Mouse (Mus musculus) limb, embryonic 10.5 days (tissue): ENCODE data around the gene Hpcal1. TPM values are rescaled to one million over a fixed set of nuclear protein-coding genes. Genes with fewer than 3 reads are reported as not detected.

Experiments used
- DNase-seq: peaks from one replicate; pipeline ENCODE4 v3.0.0-alpha.2; 2017; ENCODE audit warnings: low spot score
- H3K27ac ChIP-seq: fragments of 300-500 bp; sonication (generic); 2 replicates; pipeline ENCODE4 v1.5.1; 2016; ENCODE audit warnings: mild to moderate bottlenecking
- H3K27me3 ChIP-seq: fragments of 300-500 bp; sonication (generic); 2 replicates; pipeline ENCODE4 v1.6.1; 2016; ENCODE audit warnings: low read depth, mild to moderate bottlenecking; ENCODE audit not compliant: poor library complexity, severe bottlenecking
- H3K36me3 ChIP-seq: fragments of 300-500 bp; sonication (generic); 2 replicates; pipeline ENCODE4 v1.6.1; 2016; ENCODE audit warnings: mild to moderate bottlenecking, moderate library complexity
- H3K4me1 ChIP-seq: fragments of 300-500 bp; sonication (generic); 2 replicates; pipeline ENCODE4 v1.6.1; 2016
- H3K4me3 ChIP-seq: fragments of 300-500 bp; sonication (generic); 2 replicates; pipeline ENCODE4 v1.5.1; 2016; ENCODE audit warnings: mild to moderate bottlenecking, moderate library complexity
- H3K9me3 ChIP-seq: fragments of 300-500 bp; sonication (generic); replicated peaks from 2 replicates; pipeline ENCODE4 v1.6.1; 2016; ENCODE audit warnings: mild to moderate bottlenecking
- WGBS: fragments of 180-500 bp; shearing (Covaris S2); methylation state at CpG from one replicate; pipeline ENCODE4 v1.1.7; 2016; 5-methylcytosine and 5-hydroxymethylcytosine counted together
- polyA plus RNA-seq: library from polyadenylated mRNA; unstranded; fragments of >200 nt; fragmentation: Nextera tagmentation; extraction: Ambion mirVana; gene quantifications from 2 replicates; pipeline ENCODE4 v1.2.1, GENCODE M21; 2016

Hpcal1 gene
- polyA plus RNA-seq, 1 experiment from 2014 or later, result 34.2 TPM

- no peak for DNase-seq
- Histone ChIP-seq H3K27ac (peak overlapping the region; percentile 89), H3K4me3 (peak overlapping the region; percentile 83), H3K4me1 (peaks cover 62% of the 10 kb centered on the region), H3K27me3 (no peaks in the 10 kb centered on the region), H3K36me3 (no peaks in the 10 kb centered on the region), H3K9me3 (no peaks in the 10 kb centered on the region)
- WGBS, result 46% methylated on average over 5 of the region's 5 CpGs
Measured at GRCm38 (mm10) chr12:17692356-17692755, 1.7 kb downstream of the Hpcal1 start.

- Histone ChIP-seq H3K27me3 (no peaks in the 10 kb centered on the region), H3K27ac (no peak overlapping the region), H3K4me3 (no peak overlapping the region), H3K4me1 (peaks cover 64% of the 10 kb centered on the region), H3K36me3 (no peaks in the 10 kb centered on the region), H3K9me3 (no peaks in the 10 kb centered on the region)
- 68% methylated on average over 4 of the region's 4 CpGs for WGBS
- no peak for DNase-seq
Measured at GRCm38 (mm10) chr12:17692953-17693352, 2.3 kb downstream of the Hpcal1 start.

- H3K9me3 ChIP-seq, result no peaks in the 10 kb centered on the region
- H3K4me1 ChIP-seq, result peaks cover 70% of the 10 kb centered on the region
- no peaks in the 10 kb centered on the region for H3K27me3 ChIP-seq
- H3K36me3 ChIP-seq, result no peaks in the 10 kb centered on the region
- DNase-seq, result no peak
- peak overlapping the region; percentile 22; the same call in 1 of the 2 replicates for H3K27ac ChIP-seq
- 74% methylated on average over 1 of the region's 1 CpGs for WGBS
- no peak overlapping the region for H3K4me3 ChIP-seq
Measured at GRCm38 (mm10) chr12:17694589-17695115, 4.0 kb downstream of the Hpcal1 start.

- H3K36me3 ChIP-seq, result no peaks in the 10 kb centered on the region
- peaks cover 69% of the 10 kb centered on the region for H3K4me1 ChIP-seq
- no peak overlapping the region for H3K4me3 ChIP-seq
- no peak for DNase-seq
- H3K27me3 ChIP-seq, result no peaks in the 10 kb centered on the region
- no peak overlapping the region for H3K27ac ChIP-seq
- WGBS, result 89% methylated on average over 7 of the region's 7 CpGs
- H3K9me3 ChIP-seq, result no peaks in the 10 kb centered on the region
Measured at GRCm38 (mm10) chr12:17696395-17696794, 5.7 kb downstream of the Hpcal1 start.

GRCm38 (mm10) chr12:17698934-17699333 is 8.3 kb downstream of the Hpcal1 start:
- Histone ChIP-seq H3K9me3 (no peaks in the 10 kb centered on the region), H3K4me1 (peaks cover 65% of the 10 kb centered on the region), H3K27me3 (no peaks in the 10 kb centered on the region), H3K4me3 (no peak overlapping the region), H3K27ac (no peak overlapping the region), H3K36me3 (no peaks in the 10 kb centered on the region)
- WGBS, result 76% methylated on average over 4 of the region's 4 CpGs
- no peak for DNase-seq

GRCm38 (mm10) chr12:17699480-17699879 is 8.8 kb downstream of the Hpcal1 start:
- H3K36me3 ChIP-seq, result no peaks in the 10 kb centered on the region
- H3K27ac ChIP-seq, result no peak overlapping the region
- no peak overlapping the region for H3K4me3 ChIP-seq
- WGBS, result 63% methylated on average over 1 of the region's 1 CpGs
- H3K9me3 ChIP-seq, result no peaks in the 10 kb centered on the region
- peaks cover 59% of the 10 kb centered on the region for H3K4me1 ChIP-seq
- no peak for DNase-seq
- no peaks in the 10 kb centered on the region for H3K27me3 ChIP-seq

GRCm38 (mm10) chr12:17701131-17701720 is 10.6 kb downstream of the Hpcal1 start:
- Histone ChIP-seq H3K27ac (no peak overlapping the region), H3K27me3 (no peaks in the 10 kb centered on the region), H3K4me3 (no peak overlapping the region), H3K9me3 (no peaks in the 10 kb centered on the region), H3K4me1 (peaks cover 45% of the 10 kb centered on the region), H3K36me3 (no peaks in the 10 kb centered on the region)
- WGBS, result 78% methylated on average over 5 of the region's 5 CpGs
- DNase-seq, result no peak

GRCm38 (mm10) chr12:17701795-17702194 is 11.1 kb downstream of the Hpcal1 start:
- Histone ChIP-seq H3K4me3 (no peak overlapping the region), H3K4me1 (peaks cover 45% of the 10 kb centered on the region), H3K9me3 (no peaks in the 10 kb centered on the region), H3K27me3 (no peaks in the 10 kb centered on the region), H3K36me3 (no peaks in the 10 kb centered on the region), H3K27ac (no peak overlapping the region)
- 85% methylated on average over 2 of the region's 2 CpGs for WGBS
- DNase-seq, result no peak

- no peaks in the 10 kb centered on the region for H3K9me3 ChIP-seq
- WGBS, result 78% methylated on average over 9 of the region's 9 CpGs
- H3K27ac ChIP-seq, result no peak overlapping the region
- H3K4me3 ChIP-seq, result no peak overlapping the region
- no peak for DNase-seq
- no peaks in the 10 kb centered on the region for H3K27me3 ChIP-seq
- H3K4me1 ChIP-seq, result peaks cover 40% of the 10 kb centered on the region
- no peaks in the 10 kb centered on the region for H3K36me3 ChIP-seq
Measured at GRCm38 (mm10) chr12:17702257-17702943, 11.7 kb downstream of the Hpcal1 start.

- Histone ChIP-seq H3K27me3 (no peaks in the 10 kb centered on the region), H3K9me3 (no peaks in the 10 kb centered on the region), H3K4me3 (no peak overlapping the region), H3K36me3 (no peaks in the 10 kb centered on the region), H3K27ac (no peak overlapping the region), H3K4me1 (peaks cover 38% of the 10 kb centered on the region)
- DNase-seq, result no peak
- 80% methylated on average over 6 of the region's 6 CpGs for WGBS
Measured at GRCm38 (mm10) chr12:17702944-17703335, 12.3 kb downstream of the Hpcal1 start.

- no peaks in the 10 kb centered on the region for H3K36me3 ChIP-seq
- H3K27ac ChIP-seq, result no peak overlapping the region
- no peak overlapping the region for H3K4me3 ChIP-seq
- WGBS, result 92% methylated on average over 3 of the region's 3 CpGs
- H3K27me3 ChIP-seq, result no peaks in the 10 kb centered on the region
- H3K4me1 ChIP-seq, result peaks cover 44% of the 10 kb centered on the region
- DNase-seq, result no peak
- H3K9me3 ChIP-seq, result no peaks in the 10 kb centered on the region
Measured at GRCm38 (mm10) chr12:17703866-17704265, 13.2 kb downstream of the Hpcal1 start.

GRCm38 (mm10) chr12:17707472-17707871 is 16.8 kb downstream of the Hpcal1 start:
- H3K27me3 ChIP-seq, result no peaks in the 10 kb centered on the region
- no peak overlapping the region for H3K4me3 ChIP-seq
- no peaks in the 10 kb centered on the region for H3K9me3 ChIP-seq
- no peak overlapping the region for H3K27ac ChIP-seq
- H3K36me3 ChIP-seq, result no peaks in the 10 kb centered on the region
- peaks cover 53% of the 10 kb centered on the region for H3K4me1 ChIP-seq
- no peak for DNase-seq

- Histone ChIP-seq H3K27me3 (no peaks in the 10 kb centered on the region), H3K4me3 (peak overlapping the region; percentile 28), H3K4me1 (peaks cover 59% of the 10 kb centered on the region), H3K9me3 (no peaks in the 10 kb centered on the region), H3K36me3 (no peaks in the 10 kb centered on the region), H3K27ac (peak overlapping the region; percentile 75)
- peak; percentile 65 for DNase-seq
- 28% methylated on average over 4 of the region's 4 CpGs for WGBS
Measured at GRCm38 (mm10) chr12:17709451-17709850, 18.8 kb downstream of the Hpcal1 start.
